Mouse (Mus musculus) spleen, postnatal 36 days (tissue): Measurements from ENCODE around the gene Rnase2a.
"Not testable (repeated sequence)": the region's sequence is repeated elsewhere in the genome, so short reads cannot be mapped to it uniquely, and the experiment has no call there.

Experiments used
- DNase-seq, 2 experiments: peaks; one replicate each; pipeline ENCODE4 v3.0.0; 2022; ENCODE audit warnings: low spot score in 2 of 2, mixed read lengths in 1 of 2

The Rnase2a gene

GRCm38 (mm10) chr14:51256041-51256440 lies at the start of gene Rnase2a:
Gene Rnase2a (minus strand): TSS chr14:51256112.
- no peak for DNase-seq

GRCm38 (mm10) chr14:51291505-51291904 lies 35.6 kb upstream of the Rnase2a start:
- no peak for DNase-seq

GRCm38 (mm10) chr14:51278515-51278914 lies 22.6 kb upstream of the Rnase2a start:
- DNase-seq = not testable (repeated sequence)

- no peak for DNase-seq
Measured at GRCm38 (mm10) chr14:51268677-51269076, 12.8 kb upstream of the Rnase2a start.

GRCm38 (mm10) chr14:51266113-51266512 lies 10.2 kb upstream of the Rnase2a start:
- peak; percentile 45 to 49 for DNase-seq

GRCm38 (mm10) chr14:51265667-51266066 lies 9.8 kb upstream of the Rnase2a start:
- DNase-seq = no peak

- peak; percentile 14 to 27 for DNase-seq
Measured at GRCm38 (mm10) chr14:51262397-51262796, 6.5 kb upstream of the Rnase2a start.

GRCm38 (mm10) chr14:51259741-51260140 lies 3.8 kb upstream of the Rnase2a start:
- no peak for DNase-seq

GRCm38 (mm10) chr14:51253569-51253968 lies 2.3 kb downstream of the Rnase2a start:
- DNase-seq = no peak

GRCm38 (mm10) chr14:51252206-51252605 lies 3.7 kb downstream of the Rnase2a start:
- DNase-seq = not testable (repeated sequence)

GRCm38 (mm10) chr14:51250348-51250747 lies 5.6 kb downstream of the Rnase2a start:
- no peak for DNase-seq

- no peak for DNase-seq
Measured at GRCm38 (mm10) chr14:51247736-51248135, 8.2 kb downstream of the Rnase2a start.

GRCm38 (mm10) chr14:51240899-51241298 lies 15.0 kb downstream of the Rnase2a start:
- DNase-seq = peak; percentile 36 to 52

GRCm38 (mm10) chr14:51237488-51237887 lies 18.4 kb downstream of the Rnase2a start:
- DNase-seq = not testable (repeated sequence)

GRCm38 (mm10) chr14:51229657-51230056 lies 26.3 kb downstream of the Rnase2a start:
- not testable (repeated sequence) for DNase-seq

GRCm38 (mm10) chr14:51220075-51220474 lies 35.8 kb downstream of the Rnase2a start:
- DNase-seq = not testable (repeated sequence)
